Mouse (Mus musculus) frontal cortex, adult 2 months (tissue): ENCODE results near the gene Fam76b. TPM values are rescaled to one million over a fixed set of nuclear protein-coding genes. Genes with fewer than 3 reads are reported as not detected.
A peak's percentile ranks its signal among the peaks of the same experiment; 100 is the strongest.
"Not testable (repeated sequence)": the region's sequence is repeated elsewhere in the genome, so short reads cannot be mapped to it uniquely, and the experiment has no call there.

Experiments
- DNase-seq, 2 experiments: peaks; one replicate each; pipeline ENCODE4 v3.0.0; 2022; ENCODE audit warnings: low spot score in 1 of 2; ENCODE audit errors: extremely low spot score in 1 of 2
- polyA plus RNA-seq: library from polyadenylated mRNA; depleted of rRNA; stranded (reverse); fragments of >200 nt; gene quantifications from 2 replicates; pipeline ENCODE4 v1.2.3, GENCODE M21; 2012; rRNA removed

Fam76b gene
- 25.1 and 30.4 TPM in 2 replicates for polyA plus RNA-seq

DNA sequence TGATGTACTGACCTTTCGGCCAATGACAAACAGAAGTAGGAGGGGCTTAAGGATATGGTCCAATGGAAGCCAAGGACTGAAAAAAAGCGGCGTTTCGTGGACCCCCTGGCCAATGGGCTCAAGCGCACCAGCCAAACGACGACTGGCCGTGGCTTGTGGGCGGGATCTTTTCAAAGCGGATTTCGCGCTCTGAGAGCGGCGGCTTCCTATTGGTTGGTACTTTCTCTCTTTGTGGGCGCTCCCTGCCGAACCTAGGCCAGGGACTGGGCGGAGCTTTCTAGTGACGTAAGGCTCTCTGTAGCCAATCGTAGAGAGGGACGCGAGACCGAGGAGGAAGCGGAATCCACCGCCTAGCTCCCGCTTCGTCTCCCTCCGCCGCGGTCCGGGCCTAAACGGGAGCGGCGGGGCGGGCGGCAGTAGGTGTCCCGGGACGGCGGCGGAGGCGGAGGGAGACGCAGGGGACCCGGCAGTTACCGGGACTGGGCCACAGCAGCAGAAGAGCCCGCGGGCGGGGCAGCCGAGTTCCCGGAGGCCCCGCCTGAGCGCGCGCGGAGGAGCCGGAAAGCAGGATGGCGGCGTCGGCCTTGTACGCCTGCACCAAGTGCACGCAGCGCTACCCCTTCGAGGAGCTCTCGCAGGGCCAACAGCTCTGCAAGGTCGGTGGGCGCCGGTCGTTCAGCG, at the start of gene Fam76b:
Gene Fam76b, plus strand, starts transcription at position 311 of the 681 bp plus-strand sequence.
- DNase-seq = peak; percentile 100

DNA sequence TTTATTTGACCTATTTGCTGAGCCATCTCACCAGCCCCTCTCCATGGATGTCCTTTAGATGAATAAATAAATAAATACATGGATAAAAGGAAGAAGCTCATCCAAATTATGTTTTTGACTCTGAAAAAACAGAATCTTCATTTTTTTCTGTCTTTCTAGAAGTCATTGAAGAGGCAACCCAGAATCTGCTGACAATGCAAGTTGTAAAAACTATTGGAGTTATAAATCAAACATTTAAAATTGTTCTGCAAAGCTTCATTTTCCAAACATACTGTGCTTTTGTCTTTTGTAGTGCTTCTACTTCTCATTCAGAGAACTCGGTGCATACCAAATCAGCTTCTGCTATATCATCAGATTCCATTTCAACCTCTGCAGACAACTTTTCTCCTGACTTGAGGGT, 45.5 kb upstream of the Fam76b start:
- DNase-seq = no peak

DNA sequence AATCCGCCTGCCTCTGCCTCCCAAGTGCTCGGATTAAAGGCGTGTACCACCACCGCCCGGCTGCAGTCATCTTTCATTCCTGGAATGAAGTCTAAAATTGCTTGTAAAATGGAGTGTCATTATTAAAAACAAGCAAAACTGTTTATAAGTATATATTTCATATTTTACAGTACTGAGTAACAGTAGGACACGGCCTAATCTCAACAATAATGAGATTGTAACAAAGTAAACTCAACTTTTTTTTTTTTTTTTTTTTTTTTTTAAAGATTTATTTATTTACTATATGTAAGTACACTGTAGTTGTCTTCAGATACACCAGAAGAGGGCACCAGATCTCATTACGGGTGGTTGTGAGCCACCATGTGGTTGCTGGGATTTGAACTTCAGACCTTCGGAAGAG, 36.7 kb upstream of the Fam76b start:
- DNase-seq = not testable (repeated sequence)

DNA sequence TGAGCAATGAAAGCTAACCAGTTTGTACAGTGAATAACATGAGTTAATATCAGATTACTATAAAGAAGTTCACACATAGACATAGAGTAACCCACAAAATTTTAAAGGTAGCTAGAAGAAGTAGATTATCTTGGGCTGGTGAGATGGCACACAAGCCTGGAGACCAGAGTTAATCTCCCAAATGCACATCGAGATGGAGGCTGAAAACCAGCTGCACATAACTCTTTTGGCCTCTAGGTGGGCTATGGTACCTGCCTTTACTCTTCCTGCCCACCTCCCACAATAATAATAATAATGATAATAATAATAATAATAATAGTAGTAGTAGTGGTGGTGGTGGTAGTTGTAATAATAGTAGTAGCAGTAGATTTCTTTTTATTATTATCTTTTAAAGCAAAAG, 33.2 kb upstream of the Fam76b start:
- DNase-seq = no peak

DNA sequence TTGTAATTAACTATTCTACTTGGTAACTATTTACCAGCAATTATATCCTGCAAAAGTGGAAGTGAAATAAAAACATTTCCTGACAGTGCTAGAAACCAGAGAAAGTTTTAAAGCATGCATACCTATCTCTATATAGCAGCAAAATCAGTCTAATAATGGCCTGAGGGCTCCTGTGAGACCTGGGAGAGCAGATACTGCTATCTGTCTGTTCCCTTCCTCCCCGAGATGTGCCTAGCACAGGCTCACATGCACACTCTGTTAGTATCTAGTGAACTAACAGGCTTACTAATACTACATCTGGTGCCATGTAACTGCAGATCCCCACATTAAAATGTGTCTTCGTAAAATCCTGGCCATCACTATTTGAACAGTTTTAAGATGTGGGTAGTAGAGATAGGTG, 32.8 kb upstream of the Fam76b start:
- no peak for DNase-seq

DNA sequence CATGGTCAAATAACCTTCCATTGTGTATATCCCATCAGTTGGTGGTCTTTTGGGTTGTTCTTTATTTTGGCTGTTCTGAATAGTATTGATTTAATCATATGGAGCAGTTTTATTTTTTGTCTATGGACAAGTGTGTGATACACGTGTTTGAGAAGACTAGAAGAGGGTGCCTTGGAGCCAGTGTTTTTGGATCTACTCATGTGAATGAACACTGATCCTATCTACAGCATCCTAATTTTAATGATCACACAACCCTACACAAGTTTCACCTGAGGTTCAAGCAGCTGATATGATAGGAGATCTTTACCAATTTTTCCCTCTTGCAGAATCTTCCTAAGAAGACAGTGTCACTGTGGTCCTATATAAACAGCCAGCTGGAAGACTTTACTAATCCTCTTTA, 23.0 kb upstream of the Fam76b start:
- DNase-seq = no peak

DNA sequence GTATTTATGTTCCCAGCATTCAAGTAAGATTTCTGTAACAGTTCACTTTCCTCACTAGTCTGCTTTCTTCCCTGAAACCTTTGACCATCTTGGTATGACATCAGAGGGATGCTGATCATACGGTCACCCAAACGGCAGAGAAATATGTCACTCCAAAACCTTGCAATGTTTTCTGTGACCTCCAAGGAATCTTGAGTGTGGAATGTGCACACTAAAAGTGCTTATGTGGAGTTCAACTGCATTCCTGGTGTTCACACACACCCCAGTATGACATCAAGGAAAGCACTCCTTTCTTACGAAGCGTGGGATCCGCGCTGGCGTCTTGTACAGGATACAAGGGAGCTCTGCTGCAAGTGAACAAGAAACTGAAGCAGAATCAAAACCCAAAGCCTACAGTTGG, 20.7 kb upstream of the Fam76b start:
- no peak for DNase-seq

DNA sequence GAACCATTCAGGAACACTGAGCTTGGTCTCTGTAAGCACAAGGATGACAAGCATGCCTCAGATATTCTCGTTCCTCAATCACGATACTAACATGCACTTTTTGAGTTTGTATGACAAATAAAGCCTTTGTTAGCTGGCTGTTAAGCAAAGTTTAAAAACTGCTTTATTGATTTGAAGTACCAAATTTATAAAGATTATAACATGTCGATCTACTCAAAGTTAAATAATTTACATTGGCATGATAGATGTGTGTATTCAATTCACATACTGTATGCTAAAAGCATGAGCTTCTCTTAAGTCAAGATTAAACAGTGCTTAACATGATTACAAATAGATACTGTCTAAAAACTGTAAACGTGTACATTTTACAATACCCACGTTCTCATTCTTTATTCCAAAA, 19.9 kb upstream of the Fam76b start:
- no peak for DNase-seq

DNA sequence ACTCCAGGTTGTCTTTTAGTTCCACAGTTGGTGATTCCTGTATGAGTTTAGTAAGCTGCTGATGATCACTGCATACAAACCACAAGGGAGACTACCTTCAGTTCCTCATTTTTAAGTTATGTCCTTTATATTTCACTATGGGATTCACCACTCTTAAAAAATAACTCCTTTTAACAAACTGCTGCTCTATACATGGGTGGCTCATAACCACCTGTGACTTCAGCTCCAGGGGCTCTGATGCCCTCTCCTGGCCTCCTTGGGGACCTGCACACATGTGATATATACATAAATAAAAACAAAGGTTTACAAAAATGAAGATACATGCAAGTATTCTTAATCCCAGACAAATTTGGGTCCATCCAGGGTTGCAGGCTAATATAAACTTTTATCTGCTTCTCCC, 17.6 kb upstream of the Fam76b start:
- no peak for DNase-seq

DNA sequence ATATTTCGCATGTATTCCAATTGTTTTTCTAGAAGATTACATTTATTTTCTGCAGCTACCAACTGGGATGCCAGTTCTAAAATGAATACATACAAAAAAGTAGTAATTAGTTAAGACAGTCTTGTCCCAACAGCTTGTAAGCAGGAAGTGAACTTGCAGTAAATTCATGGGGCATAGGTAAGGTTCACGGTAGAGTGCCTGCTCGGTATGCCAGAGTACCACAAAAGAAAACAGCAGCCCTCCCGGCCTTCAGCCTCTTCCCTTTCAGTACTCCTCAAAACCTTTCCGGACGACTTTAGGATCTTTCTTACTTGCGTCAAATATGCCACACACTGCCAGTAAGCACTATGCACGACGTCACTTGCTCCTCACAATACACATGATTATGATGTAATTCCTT, 9.1 kb upstream of the Fam76b start:
- no peak for DNase-seq

DNA sequence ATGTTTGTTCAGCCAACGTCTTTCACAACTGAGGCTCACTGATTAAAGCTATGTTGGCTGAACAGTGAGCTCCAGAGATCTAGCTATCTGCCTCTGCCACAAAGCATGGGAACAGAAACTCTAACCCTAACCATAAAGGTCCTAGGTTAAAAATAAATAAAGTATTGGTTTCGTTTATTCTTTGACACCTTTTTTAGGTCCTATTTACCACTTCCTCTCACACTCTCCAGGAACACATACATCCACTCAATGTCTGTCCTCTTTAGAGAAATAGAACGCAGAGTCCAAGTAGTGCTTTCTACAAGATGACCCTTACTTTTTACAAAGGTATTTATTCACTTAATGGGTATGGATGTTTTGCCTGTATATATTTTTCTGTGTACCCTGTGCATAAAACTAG, 6.7 kb upstream of the Fam76b start:
- DNase-seq = no peak

DNA sequence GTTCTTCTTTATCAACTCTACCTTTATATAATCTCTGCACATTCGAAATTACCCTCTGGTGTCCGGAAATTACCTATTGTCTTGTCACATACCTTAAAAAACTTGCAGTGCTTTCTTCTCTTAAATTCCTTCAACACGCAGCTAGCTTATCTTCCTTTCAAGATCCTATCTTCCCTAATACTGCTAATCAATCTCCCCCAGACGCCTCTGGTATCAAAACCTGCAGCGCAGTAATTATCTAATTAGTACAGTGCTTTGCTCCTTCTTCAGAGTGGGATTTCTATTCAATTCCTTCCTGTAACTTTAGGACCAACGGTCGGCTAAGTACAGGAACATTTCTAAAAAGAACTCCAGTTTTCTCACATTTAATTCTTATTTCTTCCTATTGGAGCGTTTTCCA, 1.6 kb upstream of the Fam76b start:
- DNase-seq = no peak

DNA sequence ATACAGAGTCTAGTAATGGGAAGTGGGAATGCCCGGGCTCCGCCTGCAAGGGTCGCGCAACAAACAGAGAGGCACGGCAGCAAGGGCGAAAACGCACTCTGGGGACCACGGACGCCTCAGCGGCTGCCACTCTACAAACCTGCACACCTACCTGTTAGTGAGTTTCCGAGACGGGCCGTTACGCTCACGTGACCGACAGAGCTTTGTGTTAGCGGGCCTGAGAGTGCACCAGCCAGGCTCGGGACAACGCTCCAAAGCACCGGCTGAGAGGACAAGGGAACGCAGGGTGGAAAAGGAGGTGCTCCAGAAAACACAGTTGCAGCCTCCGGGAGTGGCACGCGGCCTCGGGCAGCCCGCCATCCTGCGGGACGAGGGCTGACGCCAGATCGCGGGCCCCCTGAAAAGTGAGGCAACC, 1.1 kb upstream of the Fam76b start:
- DNase-seq = peak in 1 of 2 experiments; percentile 37

DNA sequence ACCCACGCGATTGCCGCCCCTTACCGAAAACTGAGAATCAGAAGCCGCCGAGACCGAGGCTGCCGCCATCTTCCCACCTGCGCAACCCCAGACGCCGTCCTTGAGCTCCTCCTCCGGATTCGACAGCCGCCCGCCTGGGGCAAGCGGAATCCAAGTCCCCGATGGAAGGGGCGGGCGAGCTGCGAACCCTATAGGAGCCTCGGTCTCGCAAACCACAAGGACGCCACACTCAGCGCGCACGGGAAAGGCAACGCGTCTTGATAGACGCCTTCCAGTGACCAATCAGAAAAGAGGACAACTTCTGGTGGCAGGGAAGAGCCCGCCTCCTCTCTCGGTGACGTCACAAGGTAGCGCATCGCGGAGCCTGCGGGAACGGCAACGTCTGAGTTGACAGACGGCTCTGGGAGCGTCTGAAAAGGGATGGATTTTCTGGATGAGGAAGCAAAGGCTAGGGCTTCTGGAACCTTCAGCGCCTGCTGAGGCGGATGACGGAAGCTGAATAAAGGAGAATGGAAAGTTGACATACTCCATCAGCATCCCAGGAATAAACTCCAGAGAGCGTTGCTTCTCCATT, 597 bp upstream of the Fam76b start, which contains the start of gene Cep57:
Gene Cep57, minus strand, starts transcription at position 276 of the 574 bp plus-strand sequence.
- DNase-seq = peak; percentile 96 to 98

DNA sequence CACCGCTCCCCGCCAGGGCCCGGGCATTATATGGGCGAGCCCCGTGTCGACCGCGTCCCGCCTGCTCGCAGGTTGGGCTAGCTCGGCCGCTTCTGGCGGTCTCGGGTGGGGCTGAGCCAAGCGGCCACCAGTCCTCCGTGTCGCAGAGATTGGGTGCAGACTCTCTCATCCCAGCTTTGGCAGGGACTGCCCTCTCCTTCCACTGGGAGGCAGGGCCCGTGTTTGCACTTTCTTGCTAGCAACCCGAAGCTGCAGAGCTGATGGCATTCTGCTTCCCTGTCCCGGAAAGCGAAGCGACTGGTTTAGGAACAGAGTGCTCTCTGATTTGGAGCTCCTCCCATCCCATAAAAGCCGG, 548 bp downstream of the Fam76b start:
- no peak for DNase-seq

DNA sequence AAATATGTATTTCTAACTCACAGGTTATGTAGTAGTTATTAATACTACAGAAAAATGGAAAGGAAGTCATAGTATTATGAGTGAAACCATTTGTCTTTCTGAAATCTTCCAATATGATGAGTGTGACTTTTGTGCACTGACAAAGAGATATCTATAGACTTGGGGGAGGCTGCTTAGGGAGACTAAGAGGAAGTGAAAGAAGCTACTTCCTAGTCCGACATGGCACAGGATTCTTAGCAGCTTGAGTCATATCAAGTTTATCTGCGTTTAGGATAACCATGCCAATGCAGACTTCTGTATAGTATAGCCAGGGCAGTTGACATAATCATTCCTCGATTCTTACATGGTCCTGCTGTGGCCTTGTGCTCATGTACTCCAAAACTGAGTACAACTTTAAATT, 7.7 kb downstream of the Fam76b start:
- no peak for DNase-seq

DNA sequence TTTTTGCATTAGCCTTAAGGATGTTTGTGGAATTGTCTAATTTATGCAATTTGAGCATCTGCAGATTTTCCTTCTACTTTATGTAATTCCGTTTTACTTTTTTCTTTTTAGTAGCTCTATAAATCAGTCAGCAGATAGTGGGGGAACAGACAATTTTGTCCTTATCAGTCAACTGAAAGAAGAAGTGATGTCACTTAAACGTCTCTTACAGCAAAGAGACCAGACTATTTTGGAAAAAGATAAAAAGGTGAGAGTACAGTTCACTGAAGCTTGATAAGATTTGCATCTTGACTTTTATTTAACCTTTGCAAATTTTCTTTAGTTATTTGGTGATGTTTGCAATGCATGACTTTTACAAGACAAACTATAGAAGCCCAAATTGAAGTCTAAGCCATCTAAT, 9.2 kb downstream of the Fam76b start:
- no peak for DNase-seq

DNA sequence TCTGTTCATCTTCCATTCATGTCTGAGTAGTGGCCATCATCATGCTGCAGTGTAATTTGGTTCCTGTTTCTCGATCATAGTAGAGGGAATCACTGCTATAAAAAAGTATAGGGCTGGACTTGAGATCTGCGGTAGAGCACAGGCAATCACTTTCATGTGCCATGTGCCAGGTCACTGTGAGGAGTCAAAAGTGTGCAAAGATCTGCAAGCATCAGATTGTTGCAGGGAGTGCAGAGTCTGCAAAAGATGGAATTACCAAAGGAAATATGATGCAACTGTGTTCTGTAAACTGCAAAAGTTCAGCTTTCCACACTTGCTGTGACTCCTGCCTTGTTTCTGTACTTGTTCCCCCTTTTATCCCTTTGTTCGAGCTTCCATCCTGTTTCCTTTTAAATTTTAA, 20.1 kb downstream of the Fam76b start:
- DNase-seq = no peak

DNA sequence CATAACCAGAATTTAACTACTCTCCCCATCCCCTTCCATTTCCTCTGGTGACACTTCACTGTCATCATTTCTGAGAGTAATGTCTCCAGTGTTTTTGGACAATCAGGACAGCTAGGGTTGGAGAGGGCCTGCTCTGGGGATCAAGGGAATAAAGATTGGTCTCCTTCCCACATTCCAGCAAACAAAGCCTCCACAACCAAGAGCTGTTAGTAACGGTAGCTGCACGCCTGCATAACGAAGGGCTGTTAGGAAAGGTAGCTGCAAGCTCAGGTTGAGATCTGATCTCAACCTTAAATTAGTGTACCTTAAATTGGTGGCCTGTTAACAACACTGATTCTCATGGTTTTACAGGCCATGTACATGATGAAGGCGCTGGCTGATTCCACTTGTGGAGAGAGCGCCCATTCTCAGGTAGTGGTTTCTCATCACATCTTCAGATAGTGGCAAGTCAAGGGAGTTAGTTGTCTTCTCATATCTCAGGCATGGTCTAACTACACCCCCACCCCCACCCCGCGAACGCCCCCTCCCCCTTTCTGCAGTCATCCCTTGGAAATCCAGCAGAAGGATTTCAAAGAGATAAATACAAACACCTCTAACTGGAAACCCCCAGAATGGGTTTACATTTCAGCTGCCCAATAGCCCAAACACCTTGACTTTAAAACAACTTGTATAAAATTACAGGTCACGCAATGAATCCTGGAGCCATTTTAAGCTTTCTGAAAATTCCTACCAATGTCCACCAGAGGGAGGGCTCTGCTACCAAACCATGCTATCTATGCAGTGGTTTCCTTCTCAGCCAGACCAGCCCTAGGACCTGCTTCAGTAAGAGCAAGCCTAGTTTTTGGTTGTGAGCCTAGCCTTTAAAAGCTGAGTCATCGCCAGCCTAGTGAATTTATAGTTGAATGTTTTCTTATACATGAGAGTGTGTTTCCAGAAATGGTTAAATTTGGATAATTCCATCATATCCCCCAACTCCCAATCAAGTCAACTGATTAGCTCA, 21.3 kb downstream of the Fam76b start:
- peak; percentile 20 to 70 for DNase-seq

DNA sequence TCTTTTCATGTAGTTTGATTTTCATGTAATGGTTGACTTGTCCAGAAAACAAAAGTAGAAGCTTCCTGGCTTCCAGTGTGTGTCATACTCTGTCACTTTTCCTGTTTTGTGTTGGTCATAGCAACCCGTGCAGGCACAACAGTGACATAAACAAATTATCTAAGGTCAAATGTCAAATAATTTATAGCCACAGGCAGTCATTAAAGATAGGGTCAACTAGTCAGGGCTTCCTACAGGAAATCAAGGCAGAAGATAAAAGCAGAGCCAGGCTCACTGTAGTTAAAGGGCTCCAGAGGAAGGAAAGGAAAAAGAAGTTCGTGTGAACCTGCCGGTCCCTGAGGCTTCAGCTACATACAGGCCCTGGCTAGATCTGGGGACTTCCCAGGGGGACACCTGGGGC, 26.4 kb downstream of the Fam76b start:
- no peak for DNase-seq

DNA sequence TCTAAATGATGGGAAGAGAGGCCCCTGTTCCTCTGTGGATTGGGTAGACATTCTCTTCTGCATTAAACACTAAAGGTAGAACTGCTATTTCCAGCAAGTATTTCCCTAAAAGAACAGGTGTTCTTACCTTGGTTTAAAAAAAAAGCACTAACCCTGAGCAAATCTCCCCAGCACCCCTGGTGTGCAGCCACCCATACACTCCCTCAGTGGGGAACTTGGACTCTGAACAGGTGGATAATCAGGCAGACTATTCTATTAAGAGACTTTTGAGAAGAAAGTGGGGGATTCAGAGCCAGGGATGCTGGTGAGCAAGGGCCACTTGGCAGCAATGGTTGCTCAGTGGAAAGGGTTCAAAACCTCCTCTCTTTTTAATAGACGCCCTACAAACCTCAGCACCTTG, 28.7 kb downstream of the Fam76b start:
- no peak for DNase-seq
